Mouse (Mus musculus): ENCODE data around the gene Ccdc113. TPM values are rescaled to one million over a fixed set of nuclear protein-coding genes. Genes with fewer than 3 reads are reported as not detected.

Gene Ccdc113
- polyA plus RNA-seq, 1 experiment from 2014 or later: 0.14 TPM

GRCm38 (mm10) chr8:95566809-95567208, 32.9 kb downstream of the Ccdc113 start:
- 78% methylated on average over 6 of the region's 6 CpGs for WGBS
- no peaks in the 10 kb centered on the region for H3K4me1 ChIP-seq (replicated peaks; ENCODE audit: control insufficient read depth, insufficient read depth, low read length)
- no peak overlapping the region for H3K27ac ChIP-seq (ENCODE audit: low read depth, low read length)
- H3K36me3 ChIP-seq (ENCODE audit: control insufficient read depth, insufficient read depth): no peaks in the 10 kb centered on the region
- no peak for ATAC-seq
- H3K9ac ChIP-seq (ENCODE audit: low read depth, low read length): no peak overlapping the region
- TF ChIP-seq CTCF (IDR thresholded peaks at IDR 0.05; ENCODE audit: low read depth): no peak
- H3K4me2 ChIP-seq (replicated peaks; ENCODE audit: low read depth): no peak overlapping the region
- H3K4me3 ChIP-seq (ENCODE audit: low read depth, low read length): no peak overlapping the region
- H3K27me3 ChIP-seq (replicated peaks; ENCODE audit: control insufficient read depth, insufficient read depth, low read length): no peaks in the 10 kb centered on the region
- H3K9me3 ChIP-seq (ENCODE audit: control insufficient read depth): no peaks in the 10 kb centered on the region

GRCm38 (mm10) chr8:95573146-95573545, 39.3 kb downstream of the Ccdc113 start:
- Histone ChIP-seq H3K4me1 (replicated peaks; ENCODE audit: control insufficient read depth, insufficient read depth, low read length) (no peaks in the 10 kb centered on the region), H3K27me3 (replicated peaks; ENCODE audit: control insufficient read depth, insufficient read depth, low read length) (no peaks in the 10 kb centered on the region), H3K27ac (ENCODE audit: low read depth, low read length) (no peak overlapping the region), H3K36me3 (ENCODE audit: control insufficient read depth, insufficient read depth) (no peaks in the 10 kb centered on the region), H3K4me2 (replicated peaks; ENCODE audit: low read depth) (no peak overlapping the region), H3K4me3 (ENCODE audit: low read depth, low read length) (no peak overlapping the region), H3K9me3 (ENCODE audit: control insufficient read depth) (no peaks in the 10 kb centered on the region), H3K9ac (ENCODE audit: low read depth, low read length) (no peak overlapping the region)
- no peak for ATAC-seq
- 74% methylated on average over 5 of the region's 5 CpGs for WGBS
- TF ChIP-seq CTCF (IDR thresholded peaks at IDR 0.05; ENCODE audit: low read depth): no peak

GRCm38 (mm10) chr8:95576240-95576639, 42.4 kb downstream of the Ccdc113 start, which contains the start of gene Prss54:
Prss54 (minus strand) TSS chr8:95576340.
- no peaks in the 10 kb centered on the region for H3K27me3 ChIP-seq (replicated peaks; ENCODE audit: control insufficient read depth, insufficient read depth, low read length)
- no peaks in the 10 kb centered on the region for H3K36me3 ChIP-seq (ENCODE audit: control insufficient read depth, insufficient read depth)
- no peak within 1 kb of the TSS for H3K4me3 ChIP-seq (ENCODE audit: low read depth, low read length)
- H3K9me3 ChIP-seq (ENCODE audit: control insufficient read depth): no peaks in the 10 kb centered on the region
- TF ChIP-seq CTCF (IDR thresholded peaks at IDR 0.05; ENCODE audit: low read depth): no peak
- no peak within 1 kb of the TSS for H3K27ac ChIP-seq (ENCODE audit: low read depth, low read length)
- 80% methylated on average over 10 of the region's 10 CpGs for WGBS
- no peak for ATAC-seq
- no peak within 1 kb of the TSS for H3K4me2 ChIP-seq (replicated peaks; ENCODE audit: low read depth)
- no peak within 1 kb of the TSS for H3K9ac ChIP-seq (ENCODE audit: low read depth, low read length)
- no peaks in the 10 kb centered on the region for H3K4me1 ChIP-seq (replicated peaks; ENCODE audit: control insufficient read depth, insufficient read depth, low read length)

GRCm38 (mm10) chr8:95587339-95587738, 53.5 kb downstream of the Ccdc113 start:
- 85% methylated on average over 1 of the region's 1 CpGs for WGBS
- H3K9me3 ChIP-seq (ENCODE audit: control insufficient read depth): no peaks in the 10 kb centered on the region
- H3K27ac ChIP-seq (ENCODE audit: low read depth, low read length): no peak overlapping the region
- no peak for TF ChIP-seq CTCF (IDR thresholded peaks at IDR 0.05; ENCODE audit: low read depth)
- no peaks in the 10 kb centered on the region for H3K4me1 ChIP-seq (replicated peaks; ENCODE audit: control insufficient read depth, insufficient read depth, low read length)
- no peaks in the 10 kb centered on the region for H3K36me3 ChIP-seq (ENCODE audit: control insufficient read depth, insufficient read depth)
- no peak overlapping the region for H3K4me3 ChIP-seq (ENCODE audit: low read depth, low read length)
- no peak overlapping the region for H3K4me2 ChIP-seq (replicated peaks; ENCODE audit: low read depth)
- H3K27me3 ChIP-seq (replicated peaks; ENCODE audit: control insufficient read depth, insufficient read depth, low read length): no peaks in the 10 kb centered on the region
- no peak for ATAC-seq
- no peak overlapping the region for H3K9ac ChIP-seq (ENCODE audit: low read depth, low read length)

- 59% methylated on average over 10 of the region's 10 CpGs for WGBS
- Histone ChIP-seq H3K27ac (ENCODE audit: low read depth, low read length) (no peak overlapping the region), H3K4me2 (replicated peaks; ENCODE audit: low read depth) (no peak overlapping the region), H3K4me3 (ENCODE audit: low read depth, low read length) (no peak overlapping the region), H3K9ac (ENCODE audit: low read depth, low read length) (no peak overlapping the region), H3K27me3 (replicated peaks; ENCODE audit: control insufficient read depth, insufficient read depth, low read length) (no peaks in the 10 kb centered on the region), H3K4me1 (replicated peaks; ENCODE audit: control insufficient read depth, insufficient read depth, low read length) (no peaks in the 10 kb centered on the region), H3K36me3 (ENCODE audit: control insufficient read depth, insufficient read depth) (no peaks in the 10 kb centered on the region), H3K9me3 (ENCODE audit: control insufficient read depth) (no peaks in the 10 kb centered on the region)
- no peak for ATAC-seq
- no peak for TF ChIP-seq CTCF (IDR thresholded peaks at IDR 0.05; ENCODE audit: low read depth)
Measured at GRCm38 (mm10) chr8:95589282-95589681, 55.4 kb downstream of the Ccdc113 start.

- TF ChIP-seq CTCF (IDR thresholded peaks at IDR 0.05; ENCODE audit: low read depth): no peak
Measured at GRCm38 (mm10) chr8:95590539-95590938, 56.7 kb downstream of the Ccdc113 start.

More at GRCm38 (mm10) chr8:95590539-95590938, 56.7 kb downstream of the Ccdc113 start:
- Histone ChIP-seq H3K36me3 (ENCODE audit: control insufficient read depth, insufficient read depth) (no peaks in the 10 kb centered on the region), H3K4me1 (replicated peaks; ENCODE audit: control insufficient read depth, insufficient read depth, low read length) (no peaks in the 10 kb centered on the region), H3K4me3 (ENCODE audit: low read depth, low read length) (no peak overlapping the region), H3K9me3 (ENCODE audit: control insufficient read depth) (no peaks in the 10 kb centered on the region), H3K9ac (ENCODE audit: low read depth, low read length) (no peak overlapping the region), H3K27me3 (replicated peaks; ENCODE audit: control insufficient read depth, insufficient read depth, low read length) (no peaks in the 10 kb centered on the region), H3K4me2 (replicated peaks; ENCODE audit: low read depth) (no peak overlapping the region), H3K27ac (ENCODE audit: low read depth, low read length) (no peak overlapping the region)
- WGBS: 75% methylated on average over 4 of the region's 4 CpGs
- no peak for ATAC-seq

Measured in intestine, postnatal 0 days (tissue).